Mouse (Mus musculus): ENCODE data around the gene Sh3gl2.

Sh3gl2 gene

GRCm38 (mm10) chr4:85205071-85205635 lies at the start of gene Sh3gl2:
Gene Sh3gl2, plus strand, starts transcription at chr4:85205126.
- peak; percentile 60 to 63 for DNase-seq

GRCm38 (mm10) chr4:85161156-85161555 lies 43.8 kb upstream of the Sh3gl2 start:
- no peak for DNase-seq

DNA sequence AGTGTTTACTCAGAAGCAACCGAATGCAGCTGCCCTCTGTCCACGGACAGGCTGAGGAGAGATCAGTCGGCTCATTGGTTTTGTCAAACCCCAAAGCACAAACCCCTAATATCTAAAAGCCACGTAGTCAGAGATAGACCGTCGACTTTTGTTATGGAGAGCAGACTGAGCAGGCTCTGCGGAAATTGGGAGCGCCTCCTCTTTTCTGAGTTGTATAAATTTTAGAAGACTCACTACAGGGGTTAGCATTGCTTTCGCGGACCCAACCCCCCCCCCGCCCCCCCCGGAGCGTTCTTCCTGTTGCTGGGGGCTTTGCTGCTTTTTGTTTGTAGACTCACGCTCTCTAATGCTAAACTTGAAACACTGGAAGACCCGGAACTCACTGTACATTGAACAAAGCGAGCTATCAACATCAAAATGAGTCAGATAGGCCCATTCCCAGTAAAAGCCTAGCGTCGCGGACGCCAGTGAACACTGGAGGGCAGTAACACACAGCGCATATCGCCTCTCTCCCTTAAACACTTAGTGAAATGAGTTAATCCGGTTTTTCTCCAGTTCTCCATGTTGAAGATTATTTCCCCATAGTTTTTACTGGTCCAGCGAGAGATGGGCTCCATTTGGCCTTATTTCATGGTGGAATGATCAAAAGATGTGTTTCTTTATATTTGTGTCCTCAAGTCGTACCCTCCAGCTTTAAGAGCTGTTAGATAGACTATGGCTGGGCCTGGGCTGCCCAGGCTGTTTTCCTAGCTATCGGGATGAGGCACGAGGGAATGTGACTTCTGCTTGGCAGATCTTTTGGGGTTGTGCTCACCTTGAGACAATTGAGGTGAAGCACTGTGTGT lies 42.2 kb upstream of the Sh3gl2 start:
- peak; percentile 48 to 54 for DNase-seq

- no peak for DNase-seq
These were observed 41.7 kb upstream of the Sh3gl2 start for GRCm38 (mm10) chr4:85163313-85163615.

DNA sequence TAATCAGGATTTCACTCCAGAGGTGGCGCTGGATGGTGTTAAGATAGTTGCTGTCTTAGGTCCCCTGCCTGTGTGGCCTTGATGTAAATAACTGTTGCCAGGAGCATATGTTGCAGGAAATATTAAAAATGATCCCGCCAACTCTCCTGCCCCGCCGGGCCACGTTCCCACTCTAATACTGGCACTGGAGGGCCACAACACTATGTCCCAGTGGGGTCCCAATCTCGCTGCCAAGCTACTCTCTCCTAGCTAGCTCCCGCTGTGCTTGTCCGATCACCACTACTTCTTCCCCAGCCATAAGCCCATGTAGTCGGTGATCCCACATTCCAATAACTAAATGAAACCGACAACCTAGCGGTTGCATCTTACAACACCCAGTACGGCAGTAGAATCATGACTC lies 36.9 kb upstream of the Sh3gl2 start:
- no peak for DNase-seq

GRCm38 (mm10) chr4:85175466-85175865 lies 29.5 kb upstream of the Sh3gl2 start:
- no peak for DNase-seq

DNA sequence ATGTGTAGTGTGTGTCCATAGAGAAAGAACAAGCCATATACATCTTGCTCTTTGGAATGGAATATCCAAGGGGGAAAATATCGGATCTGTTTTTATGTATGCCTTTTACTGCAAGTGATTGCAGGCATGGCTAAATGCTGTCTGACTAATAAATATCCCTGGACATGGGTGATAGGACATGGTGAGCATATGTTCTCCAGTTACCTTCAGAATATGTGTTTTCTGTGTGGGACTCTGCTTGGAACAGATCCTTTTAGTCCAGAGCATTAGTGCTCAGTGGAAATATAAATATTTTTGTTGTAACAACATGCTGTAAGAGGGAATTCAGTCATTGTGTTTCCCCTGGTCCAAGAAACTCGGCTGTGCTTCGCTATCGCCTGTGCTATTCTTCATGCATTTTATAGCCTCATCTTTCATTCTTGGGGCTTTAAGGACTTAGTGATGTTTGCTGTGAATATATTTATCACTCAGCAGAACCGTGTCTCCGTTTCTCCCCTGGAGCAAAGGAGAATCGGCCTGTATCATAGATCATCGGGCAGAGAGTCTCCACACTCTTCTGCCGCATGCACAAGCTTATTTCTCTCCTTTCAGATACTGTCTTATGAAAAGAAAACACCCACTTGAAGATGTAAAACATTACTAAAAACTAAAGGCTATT lies 26.4 kb upstream of the Sh3gl2 start:
- DNase-seq, result no peak

- DNase-seq, result no peak
These were observed 18.9 kb upstream of the Sh3gl2 start for GRCm38 (mm10) chr4:85186011-85186410.

- no peak for DNase-seq
These were observed 8.7 kb upstream of the Sh3gl2 start for GRCm38 (mm10) chr4:85196201-85196600.

GRCm38 (mm10) chr4:85198431-85198830 lies 6.5 kb upstream of the Sh3gl2 start:
- no peak for DNase-seq

- no peak for DNase-seq
These were observed 2.3 kb upstream of the Sh3gl2 start for GRCm38 (mm10) chr4:85202582-85202981.

DNA sequence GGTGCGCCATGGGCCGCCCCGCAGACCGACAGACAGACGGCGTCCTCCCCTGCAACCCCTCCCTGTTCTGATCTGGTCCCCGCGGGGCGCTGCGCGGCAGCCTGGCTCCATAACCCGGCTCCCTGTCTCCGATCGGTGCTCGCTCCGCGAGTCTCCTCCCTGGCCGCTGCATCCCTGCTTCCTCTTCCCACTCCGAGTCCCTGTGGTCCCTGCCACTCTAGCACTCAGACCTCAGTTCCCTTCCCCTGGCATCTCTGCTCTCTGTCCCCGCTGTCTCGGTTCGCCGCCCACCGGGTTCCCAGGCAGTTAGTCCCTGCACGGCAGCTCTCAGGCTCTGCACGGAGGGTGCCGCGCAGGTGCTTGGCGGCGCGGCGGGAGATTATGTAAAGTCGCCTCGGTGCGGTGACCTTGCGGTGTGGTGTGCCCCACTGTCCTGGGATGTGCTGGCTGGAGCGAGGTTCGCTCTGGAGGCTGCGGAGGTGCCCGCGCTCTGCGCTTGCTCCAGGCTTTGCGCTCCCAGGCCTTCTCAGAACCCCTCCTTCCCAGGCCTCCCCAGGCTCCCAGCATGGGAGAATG lies 798 bp downstream of the Sh3gl2 start:
- DNase-seq, result peak; percentile 19 to 24

DNA sequence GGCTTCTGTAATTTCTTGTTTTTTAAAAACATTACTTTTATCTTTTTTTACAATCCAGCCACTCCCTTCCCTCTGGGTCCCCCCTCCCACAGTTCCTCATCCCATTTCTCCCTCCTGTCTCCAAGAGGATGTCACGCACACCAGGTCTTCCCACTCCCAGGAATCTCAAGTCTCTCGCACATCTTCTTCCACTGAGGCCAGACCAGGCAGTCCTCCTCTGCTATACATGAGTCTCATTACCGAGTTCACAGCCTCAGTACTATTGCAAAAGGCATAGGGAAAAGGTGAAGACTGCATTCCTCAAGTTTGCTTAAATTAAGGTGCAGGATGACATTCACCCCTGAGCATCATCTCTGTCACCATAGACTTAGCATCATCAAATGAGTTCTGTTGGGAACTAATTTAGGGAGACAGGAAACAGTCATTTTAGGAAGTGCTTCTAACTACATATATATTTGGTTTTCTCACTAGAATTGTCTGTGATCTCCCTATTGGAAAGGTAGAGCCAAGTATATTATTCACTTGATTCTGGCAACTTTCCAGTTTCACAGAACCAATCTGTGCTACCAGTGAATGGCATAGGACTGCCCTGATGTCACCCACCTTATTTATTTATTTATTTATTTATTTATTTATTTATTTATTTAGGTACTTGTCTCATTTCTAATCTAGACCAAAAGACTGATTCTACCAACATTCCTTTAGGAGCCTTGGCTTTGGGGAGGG lies 1.9 kb downstream of the Sh3gl2 start:
- DNase-seq, result no peak

- no peak for DNase-seq
These were observed 2.6 kb downstream of the Sh3gl2 start for GRCm38 (mm10) chr4:85207515-85207914.

DNA sequence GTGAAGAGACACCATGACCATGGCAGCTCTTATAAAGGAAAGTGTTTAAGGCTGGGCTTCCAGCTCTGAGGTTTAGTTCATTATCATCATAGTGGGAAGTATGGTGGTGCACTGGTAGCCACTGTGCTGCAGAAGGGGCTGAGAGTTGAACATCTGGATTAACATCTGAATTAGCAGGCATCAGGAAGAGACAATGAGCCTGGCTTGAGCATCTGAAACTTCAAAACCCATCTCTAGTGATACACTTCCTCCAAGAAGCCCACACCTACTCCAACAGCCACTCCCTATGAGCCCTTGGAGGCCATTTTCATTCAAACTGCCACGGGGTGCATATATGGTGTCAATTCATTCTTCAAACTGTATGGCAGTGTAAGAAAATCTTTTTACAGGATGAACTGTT lies 3.6 kb downstream of the Sh3gl2 start:
- no peak for DNase-seq

- DNase-seq, result no peak
These were observed 6.0 kb downstream of the Sh3gl2 start for GRCm38 (mm10) chr4:85210953-85211352.

DNA sequence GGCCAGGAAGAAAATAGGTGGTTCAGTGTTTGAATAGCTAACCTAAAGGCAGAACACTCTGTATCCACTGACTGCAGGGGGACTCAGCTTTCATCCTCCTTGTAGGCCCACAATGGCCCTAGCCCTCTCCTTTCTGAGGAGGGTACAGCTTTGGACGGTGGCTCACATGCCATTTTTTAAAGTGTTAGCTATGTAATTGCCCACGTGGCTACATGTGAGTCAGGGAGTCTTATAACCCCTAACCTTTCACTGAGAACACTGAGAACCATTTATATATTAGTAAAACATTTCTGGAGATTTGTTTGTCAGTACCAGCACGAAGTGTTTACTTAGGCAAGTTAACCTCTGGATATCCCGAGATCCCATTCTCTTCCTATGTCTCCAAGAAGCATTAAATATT lies 12.1 kb downstream of the Sh3gl2 start:
- no peak for DNase-seq

DNA sequence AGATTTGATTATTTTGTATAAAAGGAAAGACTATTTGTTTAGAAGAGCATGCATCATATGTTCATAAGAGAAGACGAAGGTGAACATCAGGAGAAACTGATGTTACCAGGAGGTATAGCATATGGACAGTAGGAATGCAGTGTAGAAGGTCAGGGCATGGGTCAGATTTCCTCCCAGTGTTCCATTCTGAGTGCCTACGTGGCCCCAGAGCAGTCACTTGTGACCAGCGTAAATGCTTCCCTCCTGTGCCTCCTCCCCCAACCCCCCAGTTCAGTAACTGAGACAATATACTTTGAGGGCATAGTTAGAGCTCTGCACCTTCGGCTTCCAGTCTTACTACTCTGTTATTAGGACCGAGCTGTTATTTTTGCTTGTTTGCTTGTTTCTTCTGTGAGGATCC lies 17.8 kb downstream of the Sh3gl2 start:
- no peak for DNase-seq

DNA sequence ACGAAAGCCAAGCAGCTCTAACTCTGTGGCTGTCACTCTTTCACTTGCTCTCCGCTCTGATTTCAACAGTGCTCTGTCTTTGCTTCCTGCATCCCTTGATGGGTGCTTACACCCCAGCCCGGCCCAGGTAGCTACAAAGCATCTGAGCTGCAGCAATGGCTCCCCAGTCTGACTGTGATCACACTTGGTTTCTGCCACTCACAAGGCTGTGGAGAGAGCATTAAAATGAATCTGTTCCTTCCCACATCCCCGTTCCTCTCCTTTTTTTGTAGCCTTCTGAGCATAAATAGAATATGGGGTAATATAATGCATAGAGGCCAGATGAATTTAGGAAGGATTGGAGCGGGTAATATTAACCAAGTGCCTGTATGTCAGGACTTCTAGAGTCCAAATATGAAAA lies 21.8 kb downstream of the Sh3gl2 start:
- no peak for DNase-seq

DNA sequence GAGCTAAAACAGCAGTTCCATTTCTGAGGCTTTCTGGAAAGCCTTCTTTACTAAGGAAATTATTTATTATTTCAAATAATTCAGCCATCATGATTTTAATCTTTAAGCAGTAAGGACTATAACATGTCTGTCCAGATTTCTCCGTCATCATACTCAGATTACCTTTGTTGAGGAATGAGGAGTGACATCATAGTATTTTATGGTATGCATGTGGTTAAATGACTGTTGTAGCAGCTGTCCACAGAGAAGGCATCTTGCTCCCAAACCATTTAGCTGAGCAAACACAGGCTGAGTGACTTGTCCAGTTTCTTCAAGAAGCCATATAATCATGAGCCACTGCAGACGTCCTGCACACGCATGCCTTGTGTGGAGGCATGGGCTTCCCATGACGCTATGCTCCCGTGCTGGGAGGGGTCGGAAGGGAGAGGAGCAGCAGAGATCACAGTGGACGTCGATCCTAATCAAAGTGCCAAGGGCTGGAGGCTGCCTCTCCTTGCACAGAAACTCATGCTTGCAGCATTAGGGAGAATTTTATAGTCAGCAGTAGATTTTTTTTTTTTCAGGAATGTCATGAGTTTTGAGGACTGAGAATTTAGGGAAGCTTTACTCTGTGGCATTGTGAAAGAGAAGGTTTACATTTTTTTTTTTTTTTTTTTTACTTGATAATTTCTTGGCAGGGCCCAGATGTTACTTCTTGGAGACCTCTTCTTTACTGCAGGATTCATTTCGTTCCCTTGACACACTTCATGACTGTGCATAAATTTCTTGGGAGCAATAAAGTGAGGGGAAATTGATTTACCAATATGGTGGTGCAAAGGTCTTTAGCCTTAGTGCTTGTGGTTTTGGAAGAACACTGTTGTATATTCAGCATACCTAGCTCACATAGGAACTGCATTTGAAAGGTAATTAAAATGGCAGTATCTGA lies 23.0 kb downstream of the Sh3gl2 start:
- DNase-seq, result no peak

DNA sequence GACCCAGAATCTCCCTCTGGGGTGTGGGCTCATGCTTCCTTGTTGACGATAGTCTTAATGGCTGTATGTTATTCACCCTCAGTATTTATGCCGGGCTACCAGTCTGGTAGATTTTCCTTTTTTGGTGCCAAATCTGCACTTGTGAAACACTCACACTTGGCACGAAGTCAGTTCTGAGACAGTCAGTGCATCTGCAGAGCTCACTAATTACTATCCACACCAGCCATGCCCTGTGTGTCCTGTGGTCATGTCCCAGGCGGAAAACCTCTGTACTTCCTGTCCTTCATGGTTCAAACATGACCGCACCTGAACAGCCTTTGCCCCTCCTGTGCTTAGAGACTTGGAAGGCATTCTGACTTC lies 23.6 kb downstream of the Sh3gl2 start:
- no peak for DNase-seq

Data from lung, postnatal 4 days (tissue).